Mouse (Mus musculus): ENCODE results near the gene Pum1. TPM values are rescaled to one million over a fixed set of nuclear protein-coding genes. Genes with fewer than 3 reads are reported as not detected.

Gene Pum1
- polyA plus RNA-seq, 1 experiment: 45.2 TPM

DNA sequence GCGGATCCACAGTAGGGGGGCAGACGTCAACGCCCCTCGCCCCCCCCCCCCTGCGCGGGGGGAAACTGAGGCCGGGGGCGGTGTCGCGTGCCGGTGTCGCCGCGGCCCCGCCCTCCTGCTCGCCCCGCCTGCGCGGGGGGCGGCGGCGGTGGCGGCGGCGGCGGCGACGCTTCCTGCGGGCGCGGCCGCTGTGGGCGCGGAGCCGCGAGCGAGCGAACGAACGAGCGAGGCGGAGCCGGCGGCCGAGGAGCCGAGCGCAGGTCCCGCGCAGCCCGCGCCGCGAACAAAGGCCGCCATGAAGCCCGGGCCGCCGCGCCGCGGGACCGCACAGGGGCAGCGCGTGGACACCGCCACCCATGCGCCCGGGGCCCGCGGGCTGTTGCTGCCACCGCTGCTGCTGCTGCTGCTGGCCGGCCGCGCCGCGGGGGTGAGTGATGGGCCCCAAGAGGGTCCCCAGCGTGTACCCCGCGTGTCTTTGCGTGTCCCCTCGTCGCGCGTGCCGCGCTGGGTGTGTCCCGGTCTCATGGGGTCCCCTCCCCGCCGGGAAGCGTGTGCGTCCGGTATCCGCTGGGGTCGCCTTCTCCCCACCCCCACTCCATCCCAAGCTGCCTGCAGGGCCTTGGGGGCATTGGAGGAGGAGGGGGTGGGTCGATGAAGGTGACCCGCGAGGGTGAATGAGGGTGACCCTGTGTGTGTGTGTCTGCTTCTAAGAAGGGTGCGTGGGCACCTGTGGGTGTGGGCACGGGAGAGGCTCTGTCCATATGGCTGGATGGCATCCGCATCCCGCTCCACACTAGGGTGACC, 129.5 kb downstream of the Pum1 start, which contains the start of gene Sdc3:
Gene Sdc3 (plus strand): TSS at position 162 of the 804 bp plus-strand sequence.
- no peak for TF ChIP-seq GATA1 (IDR thresholded peaks at IDR 0.05; ENCODE audit: low read length)

DNA sequence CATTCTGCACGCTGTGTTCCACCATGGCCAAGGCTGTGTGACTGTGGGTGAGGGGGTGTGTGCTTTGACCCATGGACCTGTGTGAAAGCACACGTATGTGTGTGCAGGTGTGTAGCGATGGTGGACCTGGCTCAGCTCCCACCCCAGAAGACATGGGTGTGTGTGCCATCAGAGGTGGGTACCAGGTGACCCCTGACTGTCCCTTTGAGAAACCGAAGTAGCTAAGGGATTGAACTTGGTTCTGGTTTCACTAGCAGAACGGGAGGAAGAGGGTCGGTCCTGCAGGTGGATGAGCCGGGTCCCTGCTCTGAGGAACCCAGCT, 130.0 kb downstream of the Pum1 start:
- TF ChIP-seq GATA1 (IDR thresholded peaks at IDR 0.05; ENCODE audit: low read length): no peak

DNA sequence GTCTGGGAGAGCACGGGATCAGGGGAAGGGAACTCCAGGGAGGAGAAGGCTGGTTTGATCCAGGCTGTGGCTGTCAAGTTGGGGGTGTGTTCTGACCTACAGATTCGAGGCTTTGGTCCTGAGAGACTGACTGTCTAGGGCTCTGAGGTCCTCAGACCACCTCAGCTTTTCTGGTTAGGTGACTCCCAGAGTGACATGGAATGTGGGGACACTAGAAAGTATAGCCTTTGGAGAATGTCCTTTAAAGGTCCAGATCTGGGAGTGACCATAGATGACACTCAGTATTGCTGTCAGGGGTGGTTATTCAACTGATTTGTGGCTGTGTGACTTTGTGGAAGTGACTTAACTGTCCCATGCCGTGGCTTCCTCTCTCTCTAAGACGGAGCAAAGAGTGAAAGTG, 131.7 kb downstream of the Pum1 start:
- no peak for TF ChIP-seq GATA1 (IDR thresholded peaks at IDR 0.05; ENCODE audit: low read length)

DNA sequence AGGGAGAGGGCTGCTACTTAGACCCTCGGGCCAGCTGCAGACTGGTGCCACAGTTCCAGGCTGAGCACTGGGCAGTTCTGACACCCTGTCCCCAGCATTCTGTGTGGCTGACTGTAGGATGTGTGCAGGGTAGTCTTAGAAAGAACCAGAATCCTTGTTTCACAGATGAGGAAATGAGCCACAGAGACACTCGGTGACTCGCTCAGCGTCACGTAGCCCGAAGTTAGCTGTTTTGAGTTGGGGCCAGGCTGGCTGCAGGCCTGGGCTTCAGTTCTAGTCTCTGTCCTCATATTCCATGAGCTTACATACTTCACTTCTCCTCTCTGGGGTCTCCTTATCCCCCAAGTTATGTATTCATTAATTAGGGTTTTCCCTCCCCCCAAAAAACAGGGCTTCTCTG, 132.8 kb downstream of the Pum1 start:
- no peak for TF ChIP-seq GATA1 (IDR thresholded peaks at IDR 0.05; ENCODE audit: low read length)

DNA sequence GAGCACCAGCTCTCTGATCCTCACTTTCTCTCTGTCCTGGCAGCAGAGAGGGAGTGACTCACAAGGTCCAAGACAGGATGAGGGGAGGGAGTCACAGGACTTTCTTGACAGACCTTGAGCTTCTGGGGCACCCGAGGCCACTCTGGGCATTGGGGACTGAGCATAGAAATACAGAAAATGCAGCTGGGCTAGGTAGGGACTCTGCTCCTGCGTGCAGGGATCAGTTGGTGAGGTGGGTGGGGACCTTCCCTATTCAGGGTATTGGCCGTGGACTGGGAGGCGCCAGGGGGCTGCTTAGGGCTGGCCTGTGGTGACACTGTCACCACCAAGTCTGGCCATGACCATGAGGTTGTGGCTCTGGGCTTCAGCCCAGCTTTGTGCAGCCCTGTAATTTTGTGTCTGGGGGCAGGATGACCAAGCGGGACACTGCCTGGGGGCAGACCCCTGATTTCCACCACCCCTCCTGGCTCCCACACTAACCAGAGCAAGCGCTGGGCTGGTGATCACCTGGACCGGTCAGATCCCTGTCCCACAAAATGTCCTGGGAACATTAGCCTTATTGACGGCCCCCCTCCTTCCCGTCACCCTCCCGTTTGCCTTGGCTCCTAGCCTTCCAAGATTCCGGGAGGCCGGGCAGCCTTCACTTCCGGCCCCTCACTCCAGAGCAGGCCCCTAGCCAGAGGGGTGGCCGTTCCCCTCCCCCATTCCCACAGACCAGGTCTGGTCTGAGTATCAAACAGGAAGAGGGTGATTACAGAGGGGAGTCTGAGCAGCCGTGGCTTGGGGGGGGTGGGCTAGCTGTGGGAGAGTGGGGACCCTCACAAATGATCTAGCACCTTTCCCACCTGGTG, 134.3 kb downstream of the Pum1 start:
- TF ChIP-seq GATA1 (IDR thresholded peaks at IDR 0.05; ENCODE audit: low read length): no peak

DNA sequence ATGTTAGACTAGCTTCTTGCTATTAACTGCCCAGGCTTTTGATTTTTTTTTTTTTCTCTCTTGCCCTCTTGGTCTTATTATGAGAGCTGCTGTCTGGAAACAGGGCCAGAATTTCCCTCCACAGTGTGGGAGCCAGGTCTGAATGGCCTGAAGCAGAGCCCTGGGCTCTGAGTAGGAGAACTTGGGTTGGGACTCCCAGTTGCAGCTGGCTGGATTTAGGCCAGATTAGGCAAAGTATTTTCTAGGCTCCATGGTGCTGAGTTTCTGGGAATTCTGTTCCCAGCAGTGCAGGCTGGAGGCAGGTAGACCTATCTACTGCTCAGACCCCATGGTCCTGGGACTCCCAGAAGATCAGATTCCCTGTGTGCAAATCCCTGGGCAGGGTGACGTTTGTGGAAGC, 135.3 kb downstream of the Pum1 start:
- no peak for TF ChIP-seq GATA1 (IDR thresholded peaks at IDR 0.05; ENCODE audit: low read length)

DNA sequence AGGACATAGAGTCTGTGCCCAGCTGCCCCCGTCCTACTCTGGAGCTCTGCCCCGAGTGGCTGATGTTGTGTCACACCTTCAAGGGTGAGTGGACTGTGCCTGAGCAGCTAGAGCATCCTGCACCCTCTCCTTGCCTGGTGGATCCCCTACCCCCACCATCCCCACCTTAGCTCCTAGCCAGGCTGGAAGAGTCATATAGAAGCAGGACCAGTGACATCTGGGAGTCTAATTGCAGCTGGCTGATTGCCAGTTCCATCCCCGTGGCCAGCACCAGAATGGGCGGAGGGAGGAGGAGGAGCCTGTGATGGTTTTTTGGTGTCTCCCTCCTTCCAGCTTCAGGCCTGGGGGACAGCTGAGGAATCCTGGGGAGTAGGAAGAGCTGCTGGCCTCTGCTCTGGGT, 136.0 kb downstream of the Pum1 start:
- TF ChIP-seq GATA1 (IDR thresholded peaks at IDR 0.05; ENCODE audit: low read length): no peak

DNA sequence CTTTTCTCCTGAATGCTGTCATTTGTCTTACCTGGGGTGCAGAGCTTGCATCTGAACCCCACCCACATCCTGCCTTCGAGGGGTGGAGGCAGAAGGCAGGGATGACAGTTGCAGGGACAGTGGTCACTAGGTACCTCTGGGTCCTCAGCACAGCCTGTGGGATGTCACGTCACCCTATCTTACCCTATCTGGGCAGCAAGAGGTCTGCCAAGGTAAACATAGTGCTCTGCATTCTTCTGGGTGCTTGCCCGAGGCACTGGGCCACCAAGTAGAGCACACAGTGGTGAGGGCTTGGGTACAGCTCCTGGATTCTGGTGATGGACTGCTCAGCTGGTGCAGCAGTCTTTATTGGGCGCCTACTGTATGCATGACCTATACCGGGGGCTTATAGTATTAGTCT, 136.5 kb downstream of the Pum1 start:
- no peak for TF ChIP-seq GATA1 (IDR thresholded peaks at IDR 0.05; ENCODE audit: low read length)

DNA sequence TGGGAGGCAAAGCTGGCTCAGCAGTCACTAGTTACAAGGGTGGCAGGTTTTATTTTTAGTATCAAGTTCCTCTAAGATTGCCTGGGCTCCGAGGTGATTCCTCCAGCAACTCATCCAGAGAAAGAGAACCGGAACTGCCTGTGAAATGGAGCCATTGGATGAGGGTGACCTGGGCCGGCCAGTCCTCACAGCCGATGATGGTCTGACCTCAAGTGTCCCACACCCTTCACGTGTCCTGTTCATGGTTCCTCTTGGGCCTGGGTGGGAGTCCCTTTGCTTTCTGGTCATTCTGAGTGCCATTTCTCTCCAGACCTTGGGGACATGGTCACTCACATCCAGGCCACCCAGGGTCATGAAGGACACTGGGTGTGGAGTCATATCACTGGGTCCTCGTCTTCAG, 137.0 kb downstream of the Pum1 start:
- TF ChIP-seq GATA1 (IDR thresholded peaks at IDR 0.05; ENCODE audit: low read length): no peak

DNA sequence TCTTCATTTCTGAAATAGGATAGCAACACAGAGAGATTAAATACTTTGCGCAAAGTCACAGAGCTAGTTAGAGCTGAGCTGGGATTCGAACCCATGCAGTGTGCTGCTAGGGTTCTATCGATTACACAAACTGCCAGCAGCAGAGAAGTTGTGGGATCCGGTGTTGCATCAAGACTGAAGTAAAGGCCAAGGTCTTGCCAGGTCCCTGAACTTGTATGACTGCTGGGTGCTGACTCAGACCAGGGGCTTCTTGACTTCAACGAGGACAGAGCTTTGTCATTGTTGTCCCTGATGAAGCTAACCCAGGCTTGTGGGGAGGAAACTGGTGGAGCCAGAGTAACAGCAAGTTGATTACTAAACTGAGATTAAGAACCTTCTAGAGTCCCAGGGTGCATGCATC, 138.1 kb downstream of the Pum1 start:
- TF ChIP-seq GATA1 (IDR thresholded peaks at IDR 0.05; ENCODE audit: low read length): no peak

DNA sequence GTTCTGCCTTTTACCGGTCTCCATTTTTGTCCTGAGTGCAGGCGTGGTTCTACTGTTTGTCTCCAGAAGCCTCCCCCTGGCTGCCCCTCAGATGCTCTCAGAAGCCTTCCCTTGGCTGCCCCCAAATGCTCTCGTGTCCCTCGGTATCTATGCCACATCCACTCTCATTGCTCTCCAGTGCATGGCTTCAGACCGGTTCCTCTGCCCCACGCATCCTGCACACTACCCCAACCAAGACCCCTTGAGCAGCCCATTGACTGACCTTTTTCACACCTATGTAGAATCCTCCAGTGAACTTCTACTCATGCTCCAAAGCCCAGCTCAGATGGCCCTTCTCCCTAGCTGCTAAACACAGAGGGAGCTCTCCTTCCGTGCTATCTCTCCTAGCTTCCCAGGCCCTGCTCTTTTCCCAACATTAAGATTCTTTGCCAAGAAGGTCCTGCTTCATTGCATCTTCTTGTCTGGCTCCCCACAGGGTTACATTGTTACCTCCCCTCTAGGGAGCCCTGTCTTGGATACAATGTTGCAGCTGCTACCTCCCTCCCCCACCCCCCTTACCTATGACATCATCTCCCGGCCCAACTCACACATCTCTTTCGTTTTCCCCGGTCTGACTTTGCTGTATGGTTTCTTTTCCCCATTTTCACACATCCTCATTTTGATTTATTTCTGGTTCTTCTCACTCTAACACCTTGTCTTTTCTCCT, 138.7 kb downstream of the Pum1 start:
- TF ChIP-seq GATA1 (IDR thresholded peaks at IDR 0.05; ENCODE audit: low read length): no peak

DNA sequence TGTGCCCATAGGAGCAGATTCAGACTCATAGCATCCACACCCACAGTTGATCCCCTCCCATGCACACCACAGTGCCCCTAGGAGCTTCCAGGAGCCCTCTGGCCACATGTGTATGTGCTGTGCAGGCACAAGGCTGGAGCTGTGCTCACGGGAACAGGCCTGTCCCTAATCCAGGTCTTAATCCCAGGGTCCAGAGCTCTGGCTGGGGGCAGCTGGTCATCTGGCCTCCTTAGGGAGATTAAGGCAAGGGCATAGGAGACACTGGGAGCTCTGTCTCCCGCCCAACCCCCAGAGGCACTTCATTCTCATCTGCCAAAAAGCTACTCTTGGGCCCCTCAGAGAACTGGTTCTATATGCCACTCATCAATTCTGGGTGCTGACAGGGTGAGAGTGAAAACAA, 140.5 kb downstream of the Pum1 start:
- TF ChIP-seq GATA1 (IDR thresholded peaks at IDR 0.05; ENCODE audit: low read length): no peak

DNA sequence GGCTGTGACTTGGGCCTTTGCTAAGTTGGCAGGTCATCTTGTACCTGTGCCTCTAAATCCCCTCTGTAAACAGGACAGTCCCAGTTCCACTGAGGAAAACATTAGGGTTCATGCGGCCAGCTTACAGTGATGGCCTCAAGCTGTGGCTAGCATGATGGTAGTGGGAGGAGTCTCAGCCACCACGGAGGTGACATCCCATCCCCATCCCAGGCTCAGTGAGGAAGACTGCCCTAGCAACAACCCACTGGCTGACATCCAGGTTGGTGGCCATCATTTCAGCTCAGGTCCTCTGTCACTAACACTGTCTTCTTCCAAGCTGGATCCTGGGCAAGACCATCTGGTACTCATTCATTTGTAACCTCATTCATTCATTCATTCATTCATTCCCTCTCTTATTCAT, 141.2 kb downstream of the Pum1 start:
- TF ChIP-seq GATA1 (IDR thresholded peaks at IDR 0.05; ENCODE audit: low read length): no peak

DNA sequence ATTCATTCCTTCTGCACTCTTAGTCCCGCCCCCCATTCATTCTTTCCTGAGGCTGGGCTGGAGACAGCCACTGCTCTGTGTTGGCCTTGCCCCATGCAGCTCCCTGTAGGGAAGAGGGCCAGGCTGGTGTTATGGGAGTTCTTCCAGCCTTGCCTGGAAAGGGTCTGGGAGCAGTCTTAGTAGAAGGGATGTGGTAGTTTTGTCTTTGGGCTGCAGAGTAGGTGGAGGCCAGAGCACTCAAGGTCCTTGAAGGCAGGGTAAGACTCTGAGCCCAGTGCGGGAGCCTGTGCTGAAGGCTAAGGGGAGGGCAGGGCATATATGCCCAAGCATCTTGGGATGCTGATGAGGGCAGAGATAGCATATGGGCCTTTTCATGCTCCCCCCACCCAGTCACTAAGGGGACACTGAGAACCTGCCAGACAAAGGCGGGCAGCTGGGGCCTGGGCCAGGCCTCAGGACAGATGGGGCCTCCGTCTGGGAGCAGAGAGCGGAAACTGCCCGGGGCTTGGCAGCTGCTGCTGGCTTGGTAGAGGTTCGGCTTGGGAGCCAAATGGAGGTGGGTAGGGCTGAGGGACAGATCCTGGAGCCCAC, 141.7 kb downstream of the Pum1 start:
- no peak for TF ChIP-seq GATA1 (IDR thresholded peaks at IDR 0.05; ENCODE audit: low read length)

DNA sequence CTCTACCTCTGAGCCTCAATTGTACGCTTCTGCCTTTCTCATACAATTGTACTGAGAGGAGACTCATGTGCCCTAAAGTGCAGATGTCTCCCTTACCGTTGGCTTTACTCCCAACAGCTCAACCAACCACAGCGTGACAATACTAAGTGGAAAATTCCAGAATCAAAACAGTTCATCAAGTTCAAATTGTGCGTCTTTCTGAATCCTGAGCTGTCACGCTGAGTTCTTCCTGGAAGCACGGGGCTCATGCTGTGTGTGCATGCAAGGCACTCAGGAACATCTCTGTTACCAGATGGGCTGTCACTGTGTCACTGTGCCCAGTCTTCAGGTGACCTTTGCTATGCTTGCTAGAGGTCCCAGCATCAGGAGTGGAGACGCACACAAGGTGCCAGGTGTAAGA, 142.6 kb downstream of the Pum1 start:
- no peak for TF ChIP-seq GATA1 (IDR thresholded peaks at IDR 0.05; ENCODE audit: low read length)

DNA sequence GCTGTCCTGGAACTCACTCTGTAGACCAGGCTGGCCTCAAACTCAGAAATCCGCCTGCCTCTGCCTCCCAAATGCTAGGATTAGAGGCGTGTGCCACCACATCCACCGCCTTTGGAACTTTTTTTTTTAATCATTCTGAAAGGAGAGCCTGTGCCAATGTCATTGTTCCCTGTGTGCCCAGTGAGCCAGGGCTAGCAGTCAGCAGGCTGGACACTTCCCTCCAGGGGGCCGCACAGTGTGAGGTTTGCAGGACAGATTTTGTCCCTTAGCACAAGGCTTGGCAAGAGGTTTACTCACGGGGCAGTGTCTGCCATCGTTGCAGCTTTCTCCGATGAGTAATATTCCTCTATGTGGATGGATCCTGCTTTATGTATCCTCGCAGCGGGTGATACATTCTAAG, 143.6 kb downstream of the Pum1 start:
- no peak for TF ChIP-seq GATA1 (IDR thresholded peaks at IDR 0.05; ENCODE audit: low read length)
